Mouse (Mus musculus): Measurements from ENCODE around the gene Rgma. TPM values are rescaled to one million over a fixed set of nuclear protein-coding genes. Genes with fewer than 3 reads are reported as not detected.

Gene Rgma
- total and polyA plus RNA-seq, 3 experiments: 27.4 to 83.7 (median 54.6) TPM

DNA sequence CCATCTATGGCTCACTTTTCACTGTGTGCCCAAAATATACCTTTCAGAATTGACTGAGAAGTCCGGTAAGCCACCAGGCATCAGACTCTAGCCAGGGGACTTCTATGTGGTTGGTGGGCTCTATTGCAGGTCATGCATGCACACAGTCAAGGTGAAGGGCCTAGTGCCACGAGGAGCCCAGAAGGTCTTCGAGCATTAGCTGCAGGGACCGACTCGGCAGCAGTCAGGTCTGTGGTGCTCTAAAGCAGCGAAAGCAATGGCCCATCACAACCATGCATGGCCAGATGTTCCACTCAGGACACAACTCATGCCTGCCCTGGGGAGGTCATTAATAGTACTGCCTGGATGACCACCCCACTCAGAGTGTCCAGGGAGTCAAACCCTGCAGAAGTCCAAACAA lies 52.5 kb downstream of the Rgma start:
- no peak for DNase-seq
- Histone ChIP-seq H3K36me3 (ENCODE audit: control insufficient read depth, insufficient read depth, low read length) (peaks cover 3% of the 10 kb centered on the region), H3K9ac (ENCODE audit: low read depth, low read length) (no peak overlapping the region), H3K27ac (no peak overlapping the region), H3K27me3 (ENCODE audit: control insufficient read depth, insufficient read depth, low read length) (no peaks in the 10 kb centered on the region), H3K4me1 (ENCODE audit: control insufficient read depth, insufficient read depth, low read length) (peaks cover 7% of the 10 kb centered on the region), H3K4me3 (no peak overlapping the region), H3K79me2 (replicated peaks; ENCODE audit: control insufficient read depth, insufficient read depth, low read length) (no peaks in the 10 kb centered on the region)
- TF ChIP-seq CTCF (IDR thresholded peaks at IDR 0.05): no peak
- TF ChIP-seq POLR2A (IDR thresholded peaks at IDR 0.05; ENCODE audit: insufficient read depth, low read depth, low read length): no peak
- no peak for TF ChIP-seq EP300 (IDR thresholded peaks at IDR 0.05; ENCODE audit: insufficient read depth, low read depth, low read length)
- WGBS: 92% methylated on average over 6 of the region's 6 CpGs
- intact Hi-C loops (cut with DNase I): no loop called here

- Histone ChIP-seq H3K79me2 (replicated peaks; ENCODE audit: control insufficient read depth, insufficient read depth, low read length) (no peaks in the 10 kb centered on the region), H3K27me3 (ENCODE audit: control insufficient read depth, insufficient read depth, low read length) (no peaks in the 10 kb centered on the region), H3K36me3 (ENCODE audit: control insufficient read depth, insufficient read depth, low read length) (peaks cover 3% of the 10 kb centered on the region), H3K4me3 (no peak overlapping the region), H3K27ac (no peak overlapping the region), H3K9ac (ENCODE audit: low read depth, low read length) (no peak overlapping the region), H3K4me1 (ENCODE audit: control insufficient read depth, insufficient read depth, low read length) (peaks cover 7% of the 10 kb centered on the region)
- DNase-seq: no peak
- 67% methylated on average over 3 of the region's 3 CpGs for WGBS
- intact Hi-C loops (cut with DNase I): no loop called here
- TF ChIP-seq POLR2A (IDR thresholded peaks at IDR 0.05; ENCODE audit: insufficient read depth, low read depth, low read length) (no peak), EP300 (IDR thresholded peaks at IDR 0.05; ENCODE audit: insufficient read depth, low read depth, low read length) (no peak), CTCF (IDR thresholded peaks at IDR 0.05) (no peak)
These were observed 53.2 kb downstream of the Rgma start for GRCm38 (mm10) chr7:73428525-73428924.

DNA sequence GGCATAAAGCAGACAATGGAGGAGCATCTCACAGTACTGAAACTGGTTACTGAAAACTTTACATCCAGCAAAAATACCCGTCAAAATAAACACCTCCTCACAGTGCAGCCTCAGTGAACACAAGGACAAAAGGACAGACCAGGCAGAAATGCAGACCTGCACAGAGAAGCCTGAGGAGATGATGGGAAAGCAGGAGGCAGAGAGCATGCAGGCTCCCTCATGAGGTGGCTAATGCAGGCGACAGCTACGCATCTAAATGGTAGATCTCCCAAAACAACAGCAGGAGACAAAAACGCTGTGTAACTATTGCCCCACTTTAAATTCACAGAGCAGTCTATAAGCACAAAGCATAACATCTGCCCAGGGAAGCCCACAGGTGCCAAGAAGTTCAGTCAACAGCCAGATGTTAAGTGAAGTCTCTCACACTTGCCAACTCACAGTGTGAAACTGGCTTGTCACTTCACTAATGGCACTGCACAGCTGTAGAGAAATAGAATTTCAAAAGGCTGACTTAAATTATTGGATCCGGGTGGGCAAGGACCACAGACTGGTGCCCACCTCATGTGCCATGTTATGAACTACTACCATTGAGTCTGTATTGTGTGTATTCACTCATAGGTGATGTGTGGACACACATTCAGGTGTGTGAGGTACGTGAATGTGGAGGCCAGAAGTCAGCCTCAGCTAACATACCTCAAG lies 58.5 kb downstream of the Rgma start:
- Histone ChIP-seq H3K79me2 (replicated peaks; ENCODE audit: control insufficient read depth, insufficient read depth, low read length) (no peaks in the 10 kb centered on the region), H3K27ac (no peak overlapping the region), H3K4me1 (ENCODE audit: control insufficient read depth, insufficient read depth, low read length) (no peaks in the 10 kb centered on the region; the same call in 1 of the 2 replicates), H3K4me3 (no peak overlapping the region), H3K27me3 (ENCODE audit: control insufficient read depth, insufficient read depth, low read length) (no peaks in the 10 kb centered on the region), H3K36me3 (ENCODE audit: control insufficient read depth, insufficient read depth, low read length) (peaks cover 8% of the 10 kb centered on the region), H3K9ac (ENCODE audit: low read depth, low read length) (no peak overlapping the region)
- intact Hi-C loops (cut with DNase I): no loop called here
- no peak for DNase-seq
- TF ChIP-seq EP300 (IDR thresholded peaks at IDR 0.05; ENCODE audit: insufficient read depth, low read depth, low read length): no peak
- no peak for TF ChIP-seq CTCF (IDR thresholded peaks at IDR 0.05)
- TF ChIP-seq POLR2A (IDR thresholded peaks at IDR 0.05; ENCODE audit: insufficient read depth, low read depth, low read length): no peak
- WGBS: 84% methylated on average over 6 of the region's 6 CpGs

- DNase-seq: no peak
- Histone ChIP-seq H3K79me2 (replicated peaks; ENCODE audit: control insufficient read depth, insufficient read depth, low read length) (no peaks in the 10 kb centered on the region), H3K4me3 (no peak overlapping the region), H3K27ac (no peak overlapping the region), H3K36me3 (ENCODE audit: control insufficient read depth, insufficient read depth, low read length) (peaks cover 8% of the 10 kb centered on the region), H3K4me1 (ENCODE audit: control insufficient read depth, insufficient read depth, low read length) (no peaks in the 10 kb centered on the region; the same call in 1 of the 2 replicates), H3K9ac (ENCODE audit: low read depth, low read length) (no peak overlapping the region), H3K27me3 (ENCODE audit: control insufficient read depth, insufficient read depth, low read length) (no peaks in the 10 kb centered on the region)
- TF ChIP-seq EP300 (IDR thresholded peaks at IDR 0.05; ENCODE audit: insufficient read depth, low read depth, low read length) (no peak), POLR2A (IDR thresholded peaks at IDR 0.05; ENCODE audit: insufficient read depth, low read depth, low read length) (no peak), CTCF (IDR thresholded peaks at IDR 0.05) (no peak)
- WGBS: 91% methylated on average over 2 of the region's 2 CpGs
- intact Hi-C loops (cut with DNase I): no loop called here
These were observed 59.0 kb downstream of the Rgma start for GRCm38 (mm10) chr7:73434336-73434677.

GRCm38 (mm10) chr7:73435685-73436084 lies 60.4 kb downstream of the Rgma start:
- peaks cover 8% of the 10 kb centered on the region for H3K36me3 ChIP-seq (ENCODE audit: control insufficient read depth, insufficient read depth, low read length)
- no peak overlapping the region for H3K4me3 ChIP-seq
- no peaks in the 10 kb centered on the region; the same call in 1 of the 2 replicates for H3K4me1 ChIP-seq (ENCODE audit: control insufficient read depth, insufficient read depth, low read length)
- no peak overlapping the region for H3K9ac ChIP-seq (ENCODE audit: low read depth, low read length)
- DNase-seq: no peak
- no peak overlapping the region for H3K27ac ChIP-seq
- TF ChIP-seq CTCF (IDR thresholded peaks at IDR 0.05) (peak; percentile 69), POLR2A (IDR thresholded peaks at IDR 0.05; ENCODE audit: insufficient read depth, low read depth, low read length) (no peak)
- H3K79me2 ChIP-seq (replicated peaks; ENCODE audit: control insufficient read depth, insufficient read depth, low read length): no peaks in the 10 kb centered on the region
- intact Hi-C loops (cut with DNase I): loop anchor here (5.0 kb wide), 2 partner anchors 37 to 192 kb away; no protein-coding TSS in a partner anchor
- no peaks in the 10 kb centered on the region for H3K27me3 ChIP-seq (ENCODE audit: control insufficient read depth, insufficient read depth, low read length)
- 71% methylated on average over 12 of the region's 12 CpGs for WGBS

DNA sequence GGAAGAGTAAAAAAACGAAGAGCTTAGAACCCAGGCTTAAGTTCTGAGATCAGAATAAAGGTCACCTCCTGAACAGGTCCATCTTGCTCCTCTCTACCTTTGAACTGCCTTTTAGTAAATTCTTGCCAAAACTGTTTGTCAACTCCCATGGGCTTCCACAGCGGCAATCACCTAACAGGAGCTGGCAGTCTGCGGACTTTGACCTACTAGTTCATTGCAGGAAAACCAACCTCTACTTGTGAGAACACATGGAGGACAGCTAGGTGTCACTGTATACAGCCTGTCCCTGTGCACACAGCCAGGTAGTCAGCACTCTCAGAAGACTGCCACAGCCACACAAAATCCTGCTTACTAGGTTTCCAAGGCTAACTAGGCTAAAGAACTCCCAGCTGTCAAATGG lies 66.5 kb downstream of the Rgma start:
- 94% methylated on average over 3 of the region's 3 CpGs for WGBS
- Histone ChIP-seq H3K9ac (ENCODE audit: low read depth, low read length) (no peak overlapping the region), H3K79me2 (replicated peaks; ENCODE audit: control insufficient read depth, insufficient read depth, low read length) (no peaks in the 10 kb centered on the region), H3K36me3 (ENCODE audit: control insufficient read depth, insufficient read depth, low read length) (peaks cover 9% of the 10 kb centered on the region), H3K27me3 (ENCODE audit: control insufficient read depth, insufficient read depth, low read length) (no peaks in the 10 kb centered on the region), H3K4me3 (no peak overlapping the region), H3K4me1 (ENCODE audit: control insufficient read depth, insufficient read depth, low read length) (no peaks in the 10 kb centered on the region), H3K27ac (no peak overlapping the region)
- TF ChIP-seq EP300 (IDR thresholded peaks at IDR 0.05; ENCODE audit: insufficient read depth, low read depth, low read length) (no peak), CTCF (IDR thresholded peaks at IDR 0.05) (no peak), POLR2A (IDR thresholded peaks at IDR 0.05; ENCODE audit: insufficient read depth, low read depth, low read length) (no peak)
- intact Hi-C loops (cut with DNase I): no loop called here
- DNase-seq: no peak
